Mouse (Mus musculus): ENCODE measurements at regions not wholly inside any gene's neighbourhood (a gene's known extent, or its start where the extent isn't known, plus 50 kb on each side); places are given as distances from the start of the nearest gene placed in this dataset.

DNA sequence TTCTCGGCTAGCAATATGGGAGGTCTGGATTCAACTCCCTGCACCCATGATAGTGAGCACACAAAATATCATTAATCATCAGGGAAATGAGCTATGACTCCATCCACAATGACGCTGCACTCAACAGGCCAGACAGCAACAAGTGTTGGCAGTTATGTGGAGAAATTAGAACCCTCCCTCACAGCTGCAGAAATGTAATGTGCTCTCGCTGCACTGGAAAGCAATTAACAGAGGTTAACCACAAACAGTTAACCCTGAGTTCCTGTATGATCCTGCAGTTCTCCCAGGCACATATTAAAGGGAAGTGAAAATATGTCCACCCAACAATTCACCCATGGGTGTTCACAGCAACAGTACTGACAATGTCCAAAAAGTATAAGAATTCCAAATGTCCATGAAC lies 54.0 kb upstream of the Jade2 start:
- no peaks in the 10 kb centered on the region for H3K9me3 ChIP-seq
- H3K9ac ChIP-seq: no peak overlapping the region
- H3K36me3 ChIP-seq: no peaks in the 10 kb centered on the region
- no peaks in the 10 kb centered on the region for H3K27me3 ChIP-seq
- 66% methylated on average over 3 of the region's 3 CpGs for WGBS
- ATAC-seq (ENCODE audit: insufficient number of reproducible peaks, insufficient read depth, low FRiP score, low TSS enrichment, low read depth): no peak
- H3K4me2 ChIP-seq: no peak overlapping the region
- H3K27ac ChIP-seq: no peak overlapping the region
- peaks cover 12% of the 10 kb centered on the region for H3K4me1 ChIP-seq
- no peak overlapping the region for H3K4me3 ChIP-seq

DNA sequence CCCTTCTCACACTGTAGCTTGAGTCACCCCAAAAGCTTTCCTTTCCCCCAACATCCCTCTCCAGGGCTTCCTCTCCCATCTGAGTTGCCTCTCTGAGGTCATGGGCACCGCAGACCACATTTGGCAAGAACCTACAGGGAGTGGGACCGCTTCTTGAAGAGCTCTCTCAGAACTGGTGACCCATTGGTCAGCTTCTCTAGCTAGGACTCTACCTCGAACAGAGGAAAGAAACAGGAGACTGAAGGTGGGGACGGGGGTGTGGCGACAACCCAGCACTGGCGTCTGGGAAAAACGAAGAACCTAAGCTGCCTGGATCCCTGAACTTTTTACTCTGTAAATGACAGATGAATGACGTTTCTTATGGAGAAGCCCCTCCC lies 51.8 kb upstream of the Cdkn2aipnl start:
- Histone ChIP-seq H3K9me3 (no peaks in the 10 kb centered on the region), H3K4me2 (peak overlapping the region; percentile 63), H3K4me3 (peak overlapping the region; percentile 32), H3K36me3 (no peaks in the 10 kb centered on the region), H3K4me1 (peaks cover 17% of the 10 kb centered on the region), H3K9ac (peak overlapping the region; percentile 55), H3K27ac (peak overlapping the region; percentile 39; the same call in 1 of the 2 replicates), H3K27me3 (no peaks in the 10 kb centered on the region)
- WGBS: 11% methylated on average over 8 of the region's 8 CpGs
- peak; percentile 59; the same call in 1 of the 2 replicates for ATAC-seq (ENCODE audit: insufficient number of reproducible peaks, insufficient read depth, low FRiP score, low TSS enrichment, low read depth)

DNA sequence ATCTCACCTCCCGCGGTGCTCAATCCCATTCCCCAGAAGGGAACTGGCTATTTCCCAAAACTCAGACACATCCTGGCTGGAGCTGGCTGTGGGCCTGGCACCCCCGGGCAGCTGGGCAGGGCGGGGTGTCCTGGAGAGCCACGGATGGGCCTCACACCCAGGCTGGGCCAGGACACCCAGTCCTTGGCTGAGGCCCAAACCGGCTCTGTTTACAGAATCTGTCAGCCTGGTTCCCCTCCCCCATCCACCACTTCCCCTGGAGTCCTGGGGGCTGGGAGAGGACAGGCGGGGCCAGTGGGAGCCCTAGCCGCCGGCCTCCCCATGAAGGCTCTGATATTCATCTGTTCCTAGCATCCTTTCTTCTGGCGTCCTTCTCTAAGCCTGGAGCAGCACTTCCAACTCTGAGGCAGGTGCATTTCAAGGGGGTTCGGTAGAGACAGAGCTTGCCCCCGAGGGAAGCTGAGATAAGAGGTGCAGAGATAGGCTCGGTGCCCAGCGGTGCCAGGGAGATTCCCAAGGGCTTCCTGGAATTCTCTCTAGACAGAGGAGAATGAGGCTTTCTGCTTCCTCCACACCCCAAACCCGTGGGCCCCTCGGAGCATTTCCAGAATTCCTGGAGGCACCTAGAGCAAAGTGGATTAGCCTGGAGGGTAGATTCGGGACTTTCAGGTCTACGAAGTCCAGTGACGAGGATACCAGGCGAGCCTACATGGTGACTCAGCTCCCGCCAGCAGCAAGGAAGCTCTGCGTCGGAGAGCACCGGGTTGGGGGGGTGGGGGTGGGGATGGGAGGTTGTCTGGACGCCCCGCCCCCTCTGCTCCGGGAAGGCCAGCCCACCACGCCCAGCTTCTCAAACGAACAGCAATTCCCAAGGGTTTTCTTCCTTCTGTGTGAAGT lies 51.2 kb upstream of the Cdkn2aipnl start:
- 1% methylated on average over 29 of the region's 29 CpGs for WGBS
- peak overlapping the region; percentile 39 for H3K27ac ChIP-seq
- ATAC-seq (ENCODE audit: insufficient number of reproducible peaks, insufficient read depth, low FRiP score, low TSS enrichment, low read depth): peak; percentile 75

More for the DNA sequence above, 51.2 kb upstream of the Cdkn2aipnl start:
- Histone ChIP-seq H3K4me1 (peaks cover 17% of the 10 kb centered on the region), H3K4me2 (peak overlapping the region; percentile 63), H3K27me3 (no peaks in the 10 kb centered on the region), H3K9me3 (no peaks in the 10 kb centered on the region), H3K9ac (peak overlapping the region; percentile 55), H3K36me3 (no peaks in the 10 kb centered on the region), H3K4me3 (peak overlapping the region; percentile 32)
